Mouse (Mus musculus): Measurements from ENCODE around the gene Asap2. TPM values are rescaled to one million over a fixed set of nuclear protein-coding genes. Genes with fewer than 3 reads are reported as not detected.
A peak's percentile ranks its signal among the peaks of the same experiment; 100 is the strongest.

The Asap2 gene
- polyA plus RNA-seq, 1 experiment from 2014 or later: 14.4 TPM

GRCm38 (mm10) chr12:21265501-21265900 is 275.2 kb downstream of the Asap2 start:
- no peak overlapping the region for H3K27ac ChIP-seq (replicated peaks)
- H3K27me3 ChIP-seq: no peaks in the 10 kb centered on the region
- peaks cover 84% of the 10 kb centered on the region for H3K36me3 ChIP-seq
- WGBS: 89% methylated on average over 4 of the region's 4 CpGs
- no peaks in the 10 kb centered on the region for H3K4me1 ChIP-seq (replicated peaks)
- no peak overlapping the region for H3K4me3 ChIP-seq
- H3K9ac ChIP-seq: no peak overlapping the region
- no peaks in the 10 kb centered on the region for H3K9me3 ChIP-seq
- no peak overlapping the region for H3K4me2 ChIP-seq
- no peak for ATAC-seq (ENCODE audit: low read depth)

GRCm38 (mm10) chr12:21265946-21266783 is 275.9 kb downstream of the Asap2 start:
- H3K27ac ChIP-seq (replicated peaks): no peak overlapping the region
- peak; percentile 88 for ATAC-seq (ENCODE audit: low read depth)
- no peak overlapping the region for H3K9ac ChIP-seq
- no peaks in the 10 kb centered on the region for H3K27me3 ChIP-seq
- no peaks in the 10 kb centered on the region for H3K9me3 ChIP-seq
- no peaks in the 10 kb centered on the region for H3K4me1 ChIP-seq (replicated peaks)
- H3K4me3 ChIP-seq: no peak overlapping the region
- WGBS: 77% methylated on average over 14 of the region's 14 CpGs
- H3K4me2 ChIP-seq: no peak overlapping the region
- H3K36me3 ChIP-seq: peaks cover 85% of the 10 kb centered on the region

GRCm38 (mm10) chr12:21266784-21267098 is 276.5 kb downstream of the Asap2 start:
- no peaks in the 10 kb centered on the region for H3K27me3 ChIP-seq
- ATAC-seq (ENCODE audit: low read depth): no peak
- 84% methylated on average over 2 of the region's 2 CpGs for WGBS
- no peaks in the 10 kb centered on the region for H3K4me1 ChIP-seq (replicated peaks)
- H3K9me3 ChIP-seq: no peaks in the 10 kb centered on the region
- no peak overlapping the region for H3K9ac ChIP-seq
- H3K4me2 ChIP-seq: no peak overlapping the region
- H3K27ac ChIP-seq (replicated peaks): no peak overlapping the region
- H3K36me3 ChIP-seq: peaks cover 87% of the 10 kb centered on the region
- H3K4me3 ChIP-seq: no peak overlapping the region

- Histone ChIP-seq H3K4me3 (no peak overlapping the region), H3K4me1 (replicated peaks) (no peaks in the 10 kb centered on the region), H3K9ac (no peak overlapping the region), H3K27ac (replicated peaks) (no peak overlapping the region), H3K27me3 (no peaks in the 10 kb centered on the region), H3K36me3 (peaks cover 87% of the 10 kb centered on the region), H3K4me2 (no peak overlapping the region), H3K9me3 (no peaks in the 10 kb centered on the region)
- 94% methylated on average over 8 of the region's 8 CpGs for WGBS
- no peak for ATAC-seq (ENCODE audit: low read depth)
Measured at GRCm38 (mm10) chr12:21268083-21268616, 277.9 kb downstream of the Asap2 start.

GRCm38 (mm10) chr12:21274446-21274845 is 284.2 kb downstream of the Asap2 start:
- ATAC-seq (ENCODE audit: low read depth): no peak
- no peak overlapping the region for H3K9ac ChIP-seq
- H3K9me3 ChIP-seq: no peaks in the 10 kb centered on the region
- peaks cover 48% of the 10 kb centered on the region for H3K36me3 ChIP-seq
- no peak overlapping the region for H3K4me3 ChIP-seq
- no peak overlapping the region for H3K4me2 ChIP-seq
- H3K27ac ChIP-seq (replicated peaks): no peak overlapping the region
- no peaks in the 10 kb centered on the region for H3K27me3 ChIP-seq
- H3K4me1 ChIP-seq (replicated peaks): no peaks in the 10 kb centered on the region
- WGBS: 66% methylated on average over 7 of the region's 7 CpGs

GRCm38 (mm10) chr12:21277352-21277864 is 287.1 kb downstream of the Asap2 start:
- H3K9ac ChIP-seq: no peak overlapping the region
- no peaks in the 10 kb centered on the region for H3K4me1 ChIP-seq (replicated peaks)
- ATAC-seq (ENCODE audit: low read depth): no peak
- 94% methylated on average over 1 of the region's 1 CpGs for WGBS
- no peaks in the 10 kb centered on the region for H3K9me3 ChIP-seq
- no peak overlapping the region for H3K4me2 ChIP-seq
- H3K36me3 ChIP-seq: peaks cover 19% of the 10 kb centered on the region
- no peaks in the 10 kb centered on the region for H3K27me3 ChIP-seq
- no peak overlapping the region for H3K4me3 ChIP-seq
- H3K27ac ChIP-seq (replicated peaks): no peak overlapping the region

GRCm38 (mm10) chr12:21284761-21285441 is 294.6 kb downstream of the Asap2 start, which contains the start of gene Cpsf3:
Gene Cpsf3, plus strand, starts transcription at chr12:21285391.
- Histone ChIP-seq H3K4me3 (peak within 1 kb of the TSS; percentile 69), H3K36me3 (peaks cover 2% of the 10 kb centered on the region), H3K9me3 (no peaks in the 10 kb centered on the region), H3K27me3 (no peaks in the 10 kb centered on the region), H3K27ac (replicated peaks) (peak within 1 kb of the TSS; percentile 92), H3K9ac (peak within 1 kb of the TSS; percentile 83), H3K4me2 (peak within 1 kb of the TSS; percentile 67), H3K4me1 (replicated peaks) (peaks cover 36% of the 10 kb centered on the region)
- no peak for ATAC-seq (ENCODE audit: low read depth)
- WGBS: 51% methylated on average over 11 of the region's 11 CpGs

GRCm38 (mm10) chr12:21285508-21286242 is 295.4 kb downstream of the Asap2 start:
- no peak; the same call in none of the 2 replicates for ATAC-seq (ENCODE audit: low read depth)
- H3K4me2 ChIP-seq: peak overlapping the region; percentile 67
- H3K27ac ChIP-seq (replicated peaks): peak overlapping the region; percentile 92
- under 1% methylated on average over 47 of the region's 47 CpGs for WGBS
- peak overlapping the region; percentile 83 for H3K9ac ChIP-seq
- no peaks in the 10 kb centered on the region for H3K27me3 ChIP-seq
- peaks cover 38% of the 10 kb centered on the region for H3K4me1 ChIP-seq (replicated peaks)
- peak overlapping the region; percentile 69 for H3K4me3 ChIP-seq
- no peaks in the 10 kb centered on the region for H3K9me3 ChIP-seq
- peaks cover 10% of the 10 kb centered on the region for H3K36me3 ChIP-seq

- H3K36me3 ChIP-seq: peaks cover 15% of the 10 kb centered on the region
- WGBS: under 1% methylated on average over 28 of the region's 28 CpGs
- no peaks in the 10 kb centered on the region for H3K9me3 ChIP-seq
- H3K4me3 ChIP-seq: peak within 1 kb of the TSS; percentile 69
- peak; percentile 96 for ATAC-seq (ENCODE audit: low read depth)
- no peaks in the 10 kb centered on the region for H3K27me3 ChIP-seq
- peak within 1 kb of the TSS; percentile 92 for H3K27ac ChIP-seq (replicated peaks)
- peak within 1 kb of the TSS; percentile 67 for H3K4me2 ChIP-seq
- H3K9ac ChIP-seq: peak within 1 kb of the TSS; percentile 83
- H3K4me1 ChIP-seq (replicated peaks): peaks cover 38% of the 10 kb centered on the region
Measured at GRCm38 (mm10) chr12:21286243-21286622, 296.0 kb downstream of the Asap2 start, which contains the start of gene Itgb1bp1. Gene Itgb1bp1, minus strand, starts transcription at chr12:21286284.

- H3K36me3 ChIP-seq: peaks cover 22% of the 10 kb centered on the region
Measured at GRCm38 (mm10) chr12:21286712-21287650, 296.7 kb downstream of the Asap2 start.

More at GRCm38 (mm10) chr12:21286712-21287650, 296.7 kb downstream of the Asap2 start:
- ATAC-seq (ENCODE audit: low read depth): peak; percentile 62
- 41% methylated on average over 18 of the region's 18 CpGs for WGBS
- H3K27ac ChIP-seq (replicated peaks): peak overlapping the region; percentile 92
- peak overlapping the region; percentile 78 for H3K9ac ChIP-seq
- H3K4me2 ChIP-seq: peak overlapping the region; percentile 67
- no peaks in the 10 kb centered on the region for H3K27me3 ChIP-seq
- H3K9me3 ChIP-seq: no peaks in the 10 kb centered on the region
- H3K4me1 ChIP-seq (replicated peaks): peaks cover 38% of the 10 kb centered on the region
- peak overlapping the region; percentile 69 for H3K4me3 ChIP-seq
